Mouse (Mus musculus) right cerebral cortex, postnatal 36 days (tissue): ENCODE data around the gene Vps25.

Source experiments
- DNase-seq, 2 experiments: peaks; one replicate each; pipeline ENCODE4 v3.0.0; 2022; ENCODE audit warnings: low spot score in 2 of 2, mixed read lengths in 1 of 2

Vps25 gene

DNA sequence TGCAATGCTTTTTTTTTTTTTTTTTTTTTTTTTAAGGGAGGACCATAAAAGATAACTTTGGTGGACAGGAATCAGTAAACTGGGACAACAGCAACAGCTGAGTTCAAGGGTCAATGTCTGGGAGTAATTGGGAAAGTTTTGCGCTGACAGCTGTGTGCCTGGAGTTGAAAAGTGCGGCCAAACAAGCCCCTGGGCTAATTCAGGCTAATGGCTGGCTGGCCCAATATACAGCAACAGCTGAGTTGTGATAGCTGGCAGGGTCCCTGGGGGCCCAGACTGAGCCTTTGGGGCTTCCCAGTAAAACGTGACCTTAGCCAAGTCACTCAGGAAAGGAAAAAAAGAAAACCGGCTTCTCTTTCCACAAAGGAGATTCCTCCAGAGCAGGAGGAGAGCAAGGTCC, 8.4 kb upstream of the Vps25 start:
- DNase-seq: no peak

DNA sequence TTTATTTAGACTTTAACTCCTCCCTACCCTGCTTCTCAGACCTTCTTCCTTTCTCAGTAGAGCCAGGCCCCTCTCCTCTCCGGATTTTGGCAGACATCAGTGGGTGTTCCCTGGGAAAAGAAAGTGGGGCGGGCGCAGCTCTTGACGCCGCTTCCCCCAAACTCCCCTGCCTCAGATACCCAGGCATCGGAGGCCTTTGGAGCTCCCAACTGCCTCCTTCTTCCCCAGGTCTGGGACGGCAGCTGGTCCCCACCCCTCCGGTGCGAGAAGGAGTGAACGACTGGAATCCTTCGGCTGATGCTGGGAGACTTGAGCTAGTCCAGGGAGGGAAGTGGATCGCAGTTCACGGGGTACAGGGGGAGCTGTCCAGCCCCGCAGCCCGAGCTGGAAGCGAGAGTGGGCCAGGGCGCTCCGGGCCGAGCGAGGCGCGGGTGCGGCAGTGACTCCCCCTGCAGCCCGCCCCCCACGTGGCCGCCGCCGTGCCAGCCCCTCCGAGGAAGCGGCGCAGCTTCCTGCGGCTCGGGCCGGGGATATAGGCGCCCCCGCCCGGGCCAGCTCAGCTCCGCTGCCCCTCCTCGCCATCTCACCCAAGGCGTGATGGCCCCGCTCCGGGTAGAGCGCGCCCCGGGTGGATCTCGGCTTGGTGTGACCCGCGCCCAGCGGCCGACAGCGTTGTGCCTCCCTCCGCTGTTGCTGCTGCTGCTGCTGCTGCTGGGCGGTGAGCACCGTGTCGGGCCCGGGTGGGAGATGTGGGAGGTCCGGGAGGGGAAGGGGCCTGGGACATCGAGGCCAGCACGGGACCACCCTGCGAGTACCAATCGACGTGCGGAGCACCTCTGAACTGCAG, 7.4 kb upstream of the Vps25 start, which contains the start of gene Ramp2:
Gene Ramp2, plus strand, starts transcription at position 174 of the 847 bp plus-strand sequence.
- DNase-seq: no peak

DNA sequence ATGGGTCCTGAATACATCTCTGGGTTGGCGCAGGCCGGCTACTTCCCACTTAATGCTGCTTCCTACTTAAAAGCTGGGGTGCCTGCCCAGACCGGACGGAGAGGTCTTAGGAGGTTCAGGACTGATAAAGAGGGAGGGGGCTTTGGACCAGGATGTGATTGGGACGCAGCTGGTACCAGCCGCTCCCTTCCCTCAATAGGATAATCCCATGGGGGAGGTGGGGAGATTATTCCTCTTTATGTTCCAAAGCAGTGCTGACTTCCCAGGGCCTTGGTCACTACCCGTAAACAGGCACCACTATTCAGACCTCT, 6.8 kb upstream of the Vps25 start:
- DNase-seq: no peak

DNA sequence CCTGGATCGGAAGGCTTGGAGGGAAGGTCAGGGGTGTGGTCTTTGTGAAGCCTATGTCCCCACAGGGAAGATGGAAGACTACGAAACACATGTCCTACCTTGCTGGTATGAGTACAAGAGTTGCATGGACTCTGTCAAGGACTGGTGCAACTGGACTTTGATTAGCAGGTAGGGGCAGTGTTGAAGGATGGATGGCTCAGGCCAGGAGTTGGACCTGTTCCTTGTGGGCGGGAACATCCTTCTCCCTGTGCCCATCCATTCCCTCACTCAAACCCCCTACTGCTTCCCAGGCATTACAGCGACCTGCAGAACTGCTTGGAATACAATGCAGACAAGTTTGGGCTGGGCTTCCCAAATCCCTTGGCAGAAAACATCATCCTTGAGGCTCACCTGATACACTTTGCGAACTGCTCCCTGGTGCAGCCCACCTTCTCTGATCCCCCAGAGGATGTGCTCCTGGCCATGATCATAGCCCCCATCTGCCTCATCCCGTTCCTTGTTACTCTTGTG, 5.9 kb upstream of the Vps25 start:
- no peak for DNase-seq

DNA sequence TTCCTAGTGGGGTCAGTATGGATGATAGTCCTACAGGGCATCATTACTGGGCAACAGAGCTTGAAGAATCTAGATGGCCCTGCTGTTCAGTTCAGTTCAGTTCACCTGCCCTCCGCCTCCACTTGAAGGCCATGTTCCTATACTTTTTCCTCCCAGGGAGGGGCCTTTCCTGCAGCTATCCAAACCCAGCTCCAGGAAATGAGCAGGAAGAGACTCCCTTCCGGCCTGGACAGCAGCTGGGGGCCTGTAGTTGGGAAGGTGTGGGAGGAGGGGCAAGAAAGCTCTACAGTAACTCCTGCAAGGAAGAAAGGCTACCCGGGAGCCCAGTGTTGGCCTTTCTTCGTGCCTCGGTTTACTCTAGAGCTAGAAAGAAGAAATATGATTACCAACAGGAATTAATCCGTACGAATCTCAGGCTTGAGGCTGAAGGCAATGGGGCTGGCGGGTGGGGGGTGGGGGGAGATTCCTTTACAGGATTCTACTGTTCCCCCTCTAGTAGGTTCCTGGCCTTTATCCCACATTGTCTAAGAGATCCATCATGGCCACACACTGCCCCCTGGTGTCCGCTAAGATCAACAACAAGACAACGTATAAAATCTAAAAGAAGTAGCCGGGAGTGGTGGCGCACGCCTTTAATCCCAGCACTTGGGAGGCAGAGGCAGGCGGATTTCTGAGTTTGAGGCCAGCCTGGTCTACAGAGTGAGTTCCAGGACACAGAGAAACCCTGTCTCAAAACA, 5.1 kb upstream of the Vps25 start:
- DNase-seq: no peak

DNA sequence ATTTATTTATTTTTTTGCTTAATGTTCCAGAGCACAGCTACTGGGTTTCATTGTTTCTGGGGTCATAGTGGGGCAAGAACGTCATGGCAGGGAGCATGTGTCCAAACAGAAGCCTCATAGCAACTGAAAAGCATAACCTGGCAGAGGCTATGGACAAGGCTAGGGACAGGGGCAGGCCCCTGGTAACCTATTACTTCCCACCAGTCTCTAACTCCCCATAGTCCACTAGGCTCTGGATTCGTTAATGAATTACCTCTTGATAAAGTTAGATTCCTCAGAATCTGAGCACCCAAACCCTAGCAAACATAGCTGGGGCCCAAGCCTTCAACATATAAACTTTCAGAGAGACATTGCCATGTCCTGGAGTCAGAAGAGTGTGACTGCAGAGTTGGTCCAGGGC, 2.5 kb upstream of the Vps25 start:
- no peak for DNase-seq

DNA sequence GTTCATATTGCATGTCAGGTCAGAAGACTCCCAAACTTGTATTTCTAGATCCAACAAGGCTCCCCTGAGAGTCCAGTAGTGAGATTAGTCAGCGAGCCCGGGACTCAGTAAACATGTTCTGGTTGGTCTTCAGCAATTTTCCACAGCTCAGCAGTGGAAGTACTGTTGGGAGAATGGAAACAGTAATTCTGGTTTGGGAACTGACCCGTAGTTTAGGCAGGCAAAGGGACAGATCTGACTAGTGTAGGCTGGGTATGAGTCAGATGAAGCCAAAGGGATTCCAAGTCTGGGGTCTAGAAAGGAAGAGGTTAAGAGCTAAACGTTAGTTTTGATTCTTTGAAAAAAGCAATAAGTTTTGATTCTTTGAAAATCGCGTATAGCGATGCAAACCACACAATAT, 566 bp upstream of the Vps25 start:
- no peak for DNase-seq

DNA sequence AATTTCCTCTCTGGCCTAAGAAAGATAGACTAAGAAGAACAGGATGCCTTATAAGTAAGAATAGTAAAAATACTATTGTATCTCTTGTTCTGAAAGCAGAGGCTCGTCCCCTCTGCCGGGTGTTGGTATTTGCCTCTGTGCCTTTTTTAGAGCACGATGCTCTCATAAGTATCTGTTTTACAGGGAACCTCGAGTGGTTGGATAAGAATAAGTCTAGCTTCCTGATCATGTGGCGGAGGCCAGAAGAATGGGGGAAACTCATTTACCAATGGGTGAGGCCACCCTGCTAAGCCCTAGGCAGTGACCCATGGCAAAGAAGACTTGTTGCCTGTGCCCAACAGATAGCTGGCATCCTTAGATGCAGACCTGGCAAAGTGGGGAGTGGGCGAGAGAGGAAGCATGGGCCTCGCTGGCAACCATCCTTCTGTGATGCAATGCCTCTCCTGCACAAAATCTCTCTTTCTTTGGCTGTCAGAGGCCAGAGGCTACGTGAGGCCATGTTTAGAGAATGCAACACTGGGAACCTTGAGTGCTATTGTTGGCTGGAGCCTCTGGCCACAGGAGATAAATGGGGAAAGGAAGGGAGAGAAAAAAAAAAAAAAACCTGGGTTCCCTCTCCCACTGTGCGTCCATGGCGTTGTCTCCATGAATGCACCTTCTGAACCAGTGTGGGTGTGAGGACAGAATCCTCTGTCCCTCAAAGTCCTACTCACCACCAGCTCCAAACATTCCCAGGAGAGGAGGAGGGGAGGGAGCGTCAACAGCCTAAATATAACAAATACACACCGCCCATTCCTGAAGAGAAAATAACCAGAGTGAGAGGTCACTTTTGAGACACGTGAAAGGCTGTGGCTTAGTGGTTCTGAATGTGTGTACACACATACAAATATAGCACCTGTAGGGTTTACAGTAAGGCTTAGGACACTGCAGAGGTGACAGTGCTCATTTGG, 2.6 kb downstream of the Vps25 start:
- no peak for DNase-seq

DNA sequence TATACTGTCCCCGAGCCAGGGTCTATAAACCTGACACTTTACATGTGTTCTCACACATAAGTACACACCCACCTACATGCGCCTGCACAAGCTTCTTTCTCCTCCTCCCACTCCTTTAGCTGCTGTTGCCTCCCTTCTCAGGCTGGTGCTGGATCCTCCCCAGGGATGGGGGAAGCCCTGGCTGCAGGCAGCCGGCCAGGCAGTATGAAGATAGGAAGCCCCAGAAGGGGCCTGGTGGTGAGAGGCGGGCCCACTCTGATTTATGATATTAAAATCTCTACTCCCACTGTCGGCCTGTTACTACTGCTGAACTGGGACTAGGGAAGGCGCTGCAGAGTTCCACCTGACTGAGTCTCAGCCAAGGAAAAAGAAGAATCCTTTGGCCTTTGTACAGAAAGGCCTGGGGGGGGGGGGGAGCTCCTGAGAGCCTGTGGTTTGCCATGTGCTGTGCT, 5.8 kb downstream of the Vps25 start:
- peak; percentile 71 to 79 for DNase-seq

DNA sequence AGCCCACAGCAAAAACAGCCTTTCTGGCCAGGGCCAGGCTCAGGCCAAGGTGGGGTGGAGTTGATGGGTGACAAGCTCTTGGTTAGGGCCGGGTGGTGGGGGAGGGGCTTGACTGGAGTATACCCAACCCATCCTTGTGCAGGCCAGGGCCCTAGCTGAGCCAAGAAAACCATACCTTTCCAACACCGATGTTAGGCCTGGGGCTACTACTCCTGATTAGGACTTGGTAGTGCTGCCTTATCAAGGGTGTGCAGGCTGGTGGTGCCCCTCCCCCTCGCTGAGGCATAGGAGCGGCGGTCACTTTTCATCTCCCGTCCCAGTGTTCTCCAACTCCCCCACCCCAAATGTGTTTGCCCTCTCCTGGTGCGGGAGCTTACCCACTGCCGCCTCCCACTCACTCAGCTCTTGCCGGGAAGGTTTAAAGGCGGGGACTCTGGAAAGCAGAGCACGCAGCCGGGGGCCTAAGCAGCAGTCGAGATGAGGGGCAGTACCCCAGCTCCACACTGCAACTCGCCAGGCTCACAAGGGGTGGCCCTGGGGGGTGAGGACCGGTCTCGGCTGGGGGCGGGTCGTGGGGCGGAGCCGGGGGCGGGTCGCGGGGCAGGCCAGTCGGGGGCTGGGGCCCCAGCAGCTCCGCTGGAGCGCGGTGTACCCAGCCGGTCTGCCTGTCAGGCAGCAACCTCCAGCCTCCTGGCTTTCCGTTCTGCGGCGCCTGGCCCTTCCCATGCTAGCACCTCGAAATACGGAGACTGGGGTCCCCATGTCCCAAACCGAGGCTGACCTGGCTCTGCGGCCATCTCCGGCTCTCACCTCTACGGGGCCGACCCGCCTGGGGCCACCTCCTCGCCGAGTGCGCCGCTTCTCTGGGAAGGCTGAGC, 6.7 kb downstream of the Vps25 start, which contains the start of gene Wnk4:
Gene Wnk4, plus strand, starts transcription at position 620 of the 878 bp plus-strand sequence.
- DNase-seq: no peak

DNA sequence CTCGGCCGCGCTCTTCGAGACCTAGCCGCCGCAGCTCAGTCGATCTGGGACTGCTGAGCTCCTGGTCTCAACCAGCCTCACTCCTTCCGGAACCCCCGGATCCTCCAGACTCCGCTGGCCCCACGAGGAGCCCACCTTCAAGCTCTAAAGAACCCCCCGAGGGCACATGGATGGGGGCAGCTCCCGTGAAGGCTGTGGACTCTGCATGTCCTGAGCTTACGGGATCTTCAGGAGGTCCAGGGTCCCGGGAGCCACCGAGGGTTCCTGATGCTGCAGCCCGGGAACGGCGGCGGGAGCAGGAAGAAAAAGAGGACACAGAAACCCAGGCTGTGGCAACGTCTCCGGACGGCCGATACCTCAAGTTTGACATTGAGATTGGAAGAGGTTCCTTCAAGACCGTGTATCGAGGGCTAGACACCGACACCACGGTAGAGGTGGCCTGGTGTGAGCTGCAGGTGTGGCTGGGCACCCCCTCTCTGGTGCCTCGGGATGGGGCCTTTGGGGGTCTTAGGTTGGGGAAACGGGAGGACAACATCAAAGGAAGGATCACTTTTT, 7.4 kb downstream of the Vps25 start:
- no peak for DNase-seq

DNA sequence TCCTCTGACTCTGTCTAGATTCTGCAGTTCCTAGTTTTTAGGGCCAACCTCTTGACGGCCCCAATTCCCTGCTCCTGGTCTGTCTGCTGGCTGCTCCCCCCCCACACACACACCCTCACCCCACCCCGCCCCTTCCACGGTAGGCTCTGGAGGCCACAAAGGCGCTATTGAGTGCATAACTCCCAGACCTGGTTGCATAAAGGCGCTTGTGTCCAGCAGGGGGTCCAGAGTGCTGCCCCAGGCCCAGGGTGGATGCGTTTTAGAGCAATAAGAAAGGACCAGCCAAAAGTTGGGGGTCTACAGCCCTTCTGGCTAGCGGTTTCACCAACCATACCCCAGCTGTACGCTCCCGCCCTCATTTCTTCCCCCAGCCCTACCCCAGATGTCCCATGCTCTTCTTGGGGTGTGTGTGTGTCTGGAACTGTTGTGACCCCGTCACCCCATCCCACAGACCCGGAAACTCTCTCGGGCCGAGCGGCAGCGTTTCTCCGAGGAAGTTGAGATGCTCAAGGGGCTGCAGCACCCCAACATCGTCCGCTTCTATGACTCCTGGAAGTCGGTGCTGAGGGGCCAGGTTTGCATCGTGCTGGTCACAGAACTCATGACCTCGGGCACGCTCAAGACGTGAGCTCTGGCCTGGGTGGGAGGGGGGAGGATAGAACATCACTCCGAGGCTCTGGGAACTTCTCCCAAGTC, 8.9 kb downstream of the Vps25 start:
- no peak for DNase-seq

DNA sequence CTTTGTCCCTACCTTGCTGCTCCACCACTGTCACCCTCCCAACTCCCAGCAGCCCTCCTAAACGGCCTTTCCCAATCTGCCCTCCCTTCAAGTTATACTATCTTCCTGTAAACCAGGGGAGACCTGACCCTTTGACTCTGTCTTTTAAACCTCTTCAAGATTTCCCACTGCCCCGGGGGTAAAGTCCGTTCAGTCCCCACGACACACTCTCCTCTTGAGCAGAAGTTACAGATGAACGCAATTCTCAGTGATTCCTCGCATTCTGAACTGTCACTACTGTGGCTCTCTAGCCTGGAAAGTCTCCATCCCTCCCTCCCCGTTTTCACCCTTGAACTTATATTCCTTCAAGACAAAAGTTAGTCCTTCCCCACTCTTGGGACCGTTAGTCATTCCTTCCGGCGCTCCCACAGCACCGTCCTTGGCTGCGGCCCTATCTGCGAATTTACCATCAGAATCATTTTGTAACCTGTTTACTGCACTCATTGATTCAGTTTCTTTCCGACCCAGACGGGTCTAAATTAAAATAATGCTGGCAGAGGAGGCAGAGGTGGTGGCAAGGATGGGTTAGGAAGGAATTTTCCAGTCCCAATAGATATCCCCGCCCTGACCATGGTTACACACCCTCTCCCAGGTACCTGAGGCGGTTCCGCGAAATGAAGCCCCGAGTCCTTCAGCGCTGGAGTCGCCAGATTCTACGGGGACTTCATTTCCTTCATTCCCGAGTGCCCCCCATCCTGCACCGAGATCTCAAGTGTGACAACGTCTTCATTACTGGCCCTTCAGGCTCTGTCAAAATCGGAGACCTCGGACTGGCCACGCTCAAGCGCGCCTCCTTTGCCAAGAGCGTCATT, 9.9 kb downstream of the Vps25 start:
- DNase-seq: no peak

DNA sequence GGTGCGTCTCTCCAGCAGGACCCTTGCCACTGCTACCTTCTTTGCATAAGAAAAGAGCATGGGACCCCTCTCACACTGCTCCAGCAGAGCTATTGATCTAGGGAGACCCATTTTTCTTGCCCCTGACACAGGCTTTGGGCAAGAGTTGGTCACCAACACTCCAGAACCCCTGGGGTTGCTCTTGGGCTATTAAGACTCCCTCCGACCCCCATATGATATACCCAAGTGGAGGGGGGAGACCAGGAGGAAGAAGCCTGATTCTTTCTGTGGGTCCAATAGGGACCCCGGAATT, 10.4 kb downstream of the Vps25 start:
- no peak for DNase-seq

DNA sequence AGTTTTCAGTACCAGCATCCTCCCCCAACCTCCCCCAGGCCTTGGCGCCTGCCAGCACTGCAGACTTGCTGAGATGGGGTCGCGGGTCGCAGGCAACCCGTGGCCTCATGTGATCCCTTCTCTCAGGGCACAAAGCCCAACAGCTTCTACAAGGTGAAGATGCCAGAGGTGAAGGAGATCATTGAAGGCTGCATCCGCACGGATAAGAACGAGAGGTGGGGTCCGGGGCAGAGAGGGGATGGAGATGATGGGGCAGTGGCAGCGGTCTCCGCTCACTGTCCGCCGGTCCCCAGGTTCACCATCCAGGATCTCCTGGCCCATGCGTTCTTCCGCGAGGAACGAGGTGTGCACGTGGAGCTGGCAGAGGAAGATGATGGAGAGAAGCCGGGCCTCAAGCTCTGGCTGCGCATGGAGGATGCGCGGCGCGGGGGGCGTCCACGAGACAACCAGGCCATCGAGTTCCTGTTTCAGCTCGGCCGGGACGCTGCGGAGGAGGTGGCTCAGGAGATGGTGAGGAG, 11.5 kb downstream of the Vps25 start:
- DNase-seq: no peak

DNA sequence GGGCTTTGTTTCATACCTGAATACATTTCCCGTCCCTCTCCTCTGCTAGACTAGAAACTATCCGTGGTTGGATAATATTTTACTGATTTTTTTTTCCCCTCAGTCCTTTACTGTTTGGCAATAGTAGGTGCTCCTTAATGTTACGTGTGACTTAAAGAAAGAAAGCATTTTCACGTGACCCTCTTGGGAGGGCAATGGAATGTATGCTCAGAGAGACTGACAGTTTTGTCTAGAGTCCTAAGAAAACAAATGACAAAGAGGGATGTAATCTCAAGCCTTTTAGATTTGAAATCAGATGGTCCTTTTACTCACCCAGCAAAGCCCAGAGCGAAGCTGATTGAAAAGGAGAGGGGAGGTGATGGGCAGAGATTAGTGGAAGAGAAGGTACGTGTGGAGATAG, 12.4 kb downstream of the Vps25 start:
- DNase-seq: no peak

DNA sequence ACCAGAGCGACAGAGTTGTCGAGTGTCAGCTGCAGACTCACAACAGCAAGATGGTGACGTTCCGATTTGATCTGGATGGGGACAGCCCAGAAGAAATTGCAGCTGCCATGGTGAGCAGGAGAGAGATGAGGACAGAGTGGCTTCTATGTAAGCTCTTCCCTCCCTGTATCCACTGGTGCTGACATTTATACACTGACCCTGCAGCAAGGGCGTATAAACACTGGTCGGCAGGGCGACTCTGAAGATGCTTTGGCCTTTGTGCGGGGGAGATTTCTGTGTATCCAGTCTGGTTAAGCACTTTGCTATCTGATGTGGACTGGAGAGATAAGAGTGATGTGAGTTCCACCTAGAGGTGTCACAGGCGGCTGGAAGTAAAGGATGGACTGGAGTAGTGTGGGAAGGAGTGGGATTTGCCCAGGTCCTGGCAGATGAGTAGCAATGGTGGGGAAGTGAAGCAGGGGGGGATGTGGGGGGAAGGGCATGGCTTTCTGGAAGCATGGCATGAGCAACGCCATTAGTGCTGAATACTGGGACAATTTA, 16.1 kb downstream of the Vps25 start:
- no peak for DNase-seq

DNA sequence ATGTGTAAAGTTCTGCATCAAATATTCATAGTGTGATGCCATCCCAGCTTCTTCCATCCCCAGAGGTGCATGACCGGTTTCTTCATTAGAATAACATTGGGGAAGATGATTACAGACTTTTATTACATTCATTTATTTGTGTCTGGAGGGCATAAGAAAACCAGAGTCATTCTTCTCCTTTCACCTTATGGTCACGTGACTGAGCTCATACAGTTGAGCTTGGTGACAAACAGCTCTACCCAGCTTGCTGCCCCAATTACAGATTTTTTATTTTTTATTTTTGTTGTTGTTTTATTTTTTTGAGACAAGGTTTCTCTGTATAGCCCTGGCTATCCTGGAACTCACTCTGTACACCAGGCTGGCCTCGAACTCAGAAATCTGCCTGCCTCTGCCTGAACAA, 18.9 kb downstream of the Vps25 start:
- no peak for DNase-seq

DNA sequence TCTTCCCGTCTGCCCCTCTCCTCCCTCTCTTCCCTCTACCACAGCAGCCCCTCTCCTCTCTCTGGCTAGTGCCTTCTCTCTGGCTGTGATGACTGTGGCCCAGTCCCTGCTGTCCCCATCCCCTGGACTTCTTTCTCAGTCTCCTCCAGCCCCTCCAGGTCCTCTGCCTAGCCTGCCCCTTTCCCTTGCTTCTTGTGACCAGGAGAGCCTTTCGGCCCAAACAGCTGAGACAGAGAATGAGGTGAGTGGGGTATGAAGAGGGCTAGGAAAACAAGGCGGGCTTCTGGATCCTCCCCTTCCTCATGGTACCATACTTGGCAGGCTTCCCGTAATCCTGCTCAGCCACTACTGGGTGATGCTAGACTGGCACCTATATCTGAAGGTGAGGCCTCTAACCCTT, 21.8 kb downstream of the Vps25 start:
- no peak for DNase-seq
